Mouse (Mus musculus) cerebellum, postnatal 14 days (tissue): ENCODE data around the gene Nova1.

ENCODE experiments used
- DNase-seq, 2 experiments: peaks; one replicate each; pipeline ENCODE4 v3.0.0; 2021; ENCODE audit warnings: mixed read lengths in 2 of 2

Nova1 gene

GRCm38 (mm10) chr12:46818856-46819347 lies at the start of gene Nova1:
Gene Nova1, minus strand, starts transcription at chr12:46818929.
- peak; percentile 88 to 91 for DNase-seq

GRCm38 (mm10) chr12:46819348-46820022 lies 756 bp upstream of the Nova1 start:
- peak; percentile 97 to 99 for DNase-seq

GRCm38 (mm10) chr12:46818021-46818855 lies 491 bp downstream of the Nova1 start:
- DNase-seq = peak; percentile 77 to 82

GRCm38 (mm10) chr12:46817211-46817803 lies 1.4 kb downstream of the Nova1 start:
- peak; percentile 23 to 54 for DNase-seq

GRCm38 (mm10) chr12:46816291-46816690 lies 2.4 kb downstream of the Nova1 start:
- peak in 1 of 2 experiments; percentile 29 for DNase-seq

- DNase-seq = peak in 1 of 2 experiments; percentile 46
Observed at GRCm38 (mm10) chr12:46815697-46816096, 3.0 kb downstream of the Nova1 start.

GRCm38 (mm10) chr12:46814820-46815219 lies 3.9 kb downstream of the Nova1 start:
- no peak for DNase-seq

GRCm38 (mm10) chr12:46801311-46801710 lies 17.4 kb downstream of the Nova1 start:
- DNase-seq = peak in 1 of 2 experiments; percentile 34

- no peak for DNase-seq
Observed at GRCm38 (mm10) chr12:46782301-46783280, 36.1 kb downstream of the Nova1 start.

GRCm38 (mm10) chr12:46781481-46781880 lies 37.2 kb downstream of the Nova1 start:
- DNase-seq = peak in 1 of 2 experiments; percentile 7

GRCm38 (mm10) chr12:46780983-46781382 lies 37.7 kb downstream of the Nova1 start:
- no peak for DNase-seq

GRCm38 (mm10) chr12:46759450-46759849 lies 59.3 kb downstream of the Nova1 start:
- DNase-seq = no peak

- DNase-seq = no peak
Observed at GRCm38 (mm10) chr12:46754325-46754848, 64.3 kb downstream of the Nova1 start.

- no peak for DNase-seq
Observed at GRCm38 (mm10) chr12:46753096-46753495, 65.6 kb downstream of the Nova1 start.

GRCm38 (mm10) chr12:46733261-46733660 lies 85.5 kb downstream of the Nova1 start:
- no peak for DNase-seq

GRCm38 (mm10) chr12:46731943-46732342 lies 86.8 kb downstream of the Nova1 start:
- DNase-seq = no peak

GRCm38 (mm10) chr12:46721914-46722313 lies 96.8 kb downstream of the Nova1 start:
- peak; percentile 82 to 86 for DNase-seq

- no peak for DNase-seq
Observed at GRCm38 (mm10) chr12:46719076-46719475, 99.7 kb downstream of the Nova1 start.

GRCm38 (mm10) chr12:46710094-46710493 lies 108.6 kb downstream of the Nova1 start:
- DNase-seq = no peak

GRCm38 (mm10) chr12:46709475-46709874 lies 109.3 kb downstream of the Nova1 start:
- DNase-seq = no peak

GRCm38 (mm10) chr12:46700202-46700601 lies 118.5 kb downstream of the Nova1 start:
- DNase-seq = peak; percentile 29 to 36

GRCm38 (mm10) chr12:46676341-46676740 lies 142.4 kb downstream of the Nova1 start:
- DNase-seq = no peak
